Mouse (Mus musculus) fat pad, adult 2 months (tissue): Measurements from ENCODE around the gene Fzd9.

ENCODE experiments used
- DNase-seq: peaks from one replicate; pipeline ENCODE4 v3.0.0-alpha.2; 2011; ENCODE audit warnings: low read depth, low spot score; ENCODE audit errors: extremely low read depth

The Fzd9 gene

GRCm38 (mm10) chr5:135251079-135251454 lies at the start of gene Fzd9:
Fzd9 (minus strand) TSS chr5:135251230.
- DNase-seq: no peak

GRCm38 (mm10) chr5:135292001-135292400 lies 41.0 kb upstream of the Fzd9 start:
- no peak for DNase-seq

GRCm38 (mm10) chr5:135291193-135291592 lies 40.2 kb upstream of the Fzd9 start:
- no peak for DNase-seq

- no peak for DNase-seq
These were observed 39.7 kb upstream of the Fzd9 start for GRCm38 (mm10) chr5:135290703-135291102.

GRCm38 (mm10) chr5:135286926-135287325 lies 35.9 kb upstream of the Fzd9 start:
- DNase-seq: no peak

- no peak for DNase-seq
These were observed 35.2 kb upstream of the Fzd9 start for GRCm38 (mm10) chr5:135286185-135286584.

- no peak for DNase-seq
These were observed 34.2 kb upstream of the Fzd9 start for GRCm38 (mm10) chr5:135285211-135285610.

GRCm38 (mm10) chr5:135280226-135280625 lies 29.2 kb upstream of the Fzd9 start:
- DNase-seq: no peak

- no peak for DNase-seq
These were observed 25.6 kb upstream of the Fzd9 start for GRCm38 (mm10) chr5:135276597-135276996.

- DNase-seq: no peak
These were observed 23.8 kb upstream of the Fzd9 start for GRCm38 (mm10) chr5:135274663-135275396.

- DNase-seq: no peak
These were observed 20.6 kb upstream of the Fzd9 start for GRCm38 (mm10) chr5:135271563-135272165.

GRCm38 (mm10) chr5:135270361-135270760 lies 19.3 kb upstream of the Fzd9 start:
- DNase-seq: no peak

- DNase-seq: no peak
These were observed 18.4 kb upstream of the Fzd9 start for GRCm38 (mm10) chr5:135269451-135269850.

GRCm38 (mm10) chr5:135264548-135264947 lies 13.5 kb upstream of the Fzd9 start:
- no peak for DNase-seq

- DNase-seq: no peak
These were observed 13.0 kb upstream of the Fzd9 start for GRCm38 (mm10) chr5:135263866-135264503.

GRCm38 (mm10) chr5:135258280-135259150 lies 7.5 kb upstream of the Fzd9 start:
- no peak for DNase-seq

GRCm38 (mm10) chr5:135257559-135257958 lies 6.5 kb upstream of the Fzd9 start:
- no peak for DNase-seq

GRCm38 (mm10) chr5:135256166-135256565 lies 5.1 kb upstream of the Fzd9 start:
- no peak for DNase-seq

- no peak for DNase-seq
These were observed 2.8 kb upstream of the Fzd9 start for GRCm38 (mm10) chr5:135253741-135254401.

- DNase-seq: no peak
These were observed 598 bp downstream of the Fzd9 start for GRCm38 (mm10) chr5:135250186-135251078.
